Mouse (Mus musculus) urinary bladder, postnatal 25 days (tissue): Measurements from ENCODE around the gene H2al1a.
"Not testable (repeated sequence)": the region's sequence is repeated elsewhere in the genome, so short reads cannot be mapped to it uniquely, and the experiment has no call there.

ENCODE experiments used
- DNase-seq: peaks from one replicate; pipeline ENCODE4 v3.0.0; 2022; ENCODE audit warnings: low spot score

The H2al1a gene

DNA sequence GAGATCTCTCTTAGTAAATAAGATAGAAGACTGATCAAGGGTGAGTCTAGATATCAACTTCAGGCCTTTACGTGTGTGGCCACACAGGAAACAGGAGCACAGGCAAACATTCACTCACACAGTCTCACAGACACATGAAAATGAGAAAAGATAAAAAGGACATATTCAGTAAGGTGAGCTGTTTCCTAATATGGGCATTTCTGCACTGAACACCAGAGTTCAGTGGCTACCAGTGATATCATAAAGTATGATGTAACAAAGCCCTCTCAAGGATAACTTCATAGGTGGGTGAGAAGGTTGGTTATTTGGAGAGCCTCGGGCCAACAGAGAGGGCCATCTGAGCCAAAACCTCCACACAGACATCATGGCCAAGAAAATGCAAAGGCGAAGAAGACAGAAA lies at the start of gene H2al1a:
H2al1a (plus strand) TSS at position 301 of the 400 bp plus-strand sequence.
- not testable (repeated sequence) for DNase-seq

DNA sequence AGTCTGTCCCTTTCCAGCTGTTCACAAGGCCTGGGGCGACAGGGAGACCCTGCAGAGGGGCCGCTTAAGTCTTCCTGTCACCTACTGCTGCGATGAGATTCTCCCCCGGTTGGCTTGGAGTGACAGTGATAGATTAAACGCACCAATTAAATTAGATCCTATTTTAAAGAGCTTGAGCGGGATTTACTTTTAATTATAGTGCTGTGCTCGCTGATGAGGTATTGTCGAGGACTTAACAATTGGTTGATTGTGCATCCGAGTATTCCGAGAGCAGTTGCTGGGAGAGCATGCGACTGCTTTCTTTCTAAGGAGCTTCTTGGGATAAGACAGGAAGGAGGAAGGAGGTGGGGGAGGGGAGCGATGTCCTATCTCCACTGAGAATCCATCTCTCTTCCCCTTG lies 48.9 kb upstream of the H2al1a start:
- no peak for DNase-seq

DNA sequence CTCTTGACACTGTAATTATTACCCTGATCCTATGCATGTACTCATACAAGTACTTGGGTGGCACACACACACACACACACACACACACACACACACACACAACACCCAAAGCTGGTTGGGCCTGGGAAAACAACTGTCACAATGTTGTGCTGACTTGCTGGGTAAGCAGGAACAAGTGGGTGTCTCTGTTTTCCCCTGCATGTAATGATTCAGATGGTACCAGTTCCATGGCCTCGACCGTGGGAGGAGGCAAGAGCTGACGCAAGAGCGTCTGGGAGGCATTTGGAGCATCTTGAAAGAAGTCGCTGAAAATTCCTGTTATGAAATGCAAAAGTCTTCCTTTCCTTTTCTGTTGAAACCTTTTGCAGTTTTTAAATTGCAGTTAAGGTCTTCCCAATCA lies 45.0 kb upstream of the H2al1a start:
- no peak for DNase-seq

DNA sequence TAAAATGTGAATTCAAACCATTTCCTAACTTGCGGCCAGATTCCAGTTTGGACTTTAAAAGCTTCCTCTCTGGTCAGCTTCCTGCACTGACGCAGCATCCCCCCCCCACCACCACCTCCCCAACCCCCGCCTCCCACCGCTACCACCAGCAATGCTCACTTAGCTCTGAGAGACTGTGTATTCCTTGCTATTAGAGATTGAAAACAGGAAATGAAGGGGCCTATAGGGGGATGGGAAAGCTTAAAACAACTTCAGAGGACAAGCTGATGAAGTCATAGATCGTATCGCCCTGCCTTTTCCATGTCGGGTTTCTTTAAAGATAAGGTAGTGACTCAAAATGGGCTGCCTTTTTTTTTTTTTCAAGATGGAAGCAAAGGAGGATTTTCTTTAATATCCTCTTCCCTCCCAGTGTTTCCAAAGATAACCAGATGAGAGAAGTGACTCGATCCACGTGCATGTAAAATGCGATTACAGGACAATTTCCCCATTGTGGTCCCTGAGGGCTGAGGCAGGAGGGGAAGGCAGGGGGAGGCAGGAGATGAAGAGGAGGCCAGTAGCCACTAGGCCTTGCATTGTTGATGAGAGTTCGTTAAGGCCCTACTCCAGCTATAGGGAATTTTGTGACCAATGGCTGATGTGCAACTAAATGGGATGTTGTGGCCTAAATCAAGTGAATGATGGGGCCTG lies 44.4 kb upstream of the H2al1a start:
- no peak for DNase-seq

DNA sequence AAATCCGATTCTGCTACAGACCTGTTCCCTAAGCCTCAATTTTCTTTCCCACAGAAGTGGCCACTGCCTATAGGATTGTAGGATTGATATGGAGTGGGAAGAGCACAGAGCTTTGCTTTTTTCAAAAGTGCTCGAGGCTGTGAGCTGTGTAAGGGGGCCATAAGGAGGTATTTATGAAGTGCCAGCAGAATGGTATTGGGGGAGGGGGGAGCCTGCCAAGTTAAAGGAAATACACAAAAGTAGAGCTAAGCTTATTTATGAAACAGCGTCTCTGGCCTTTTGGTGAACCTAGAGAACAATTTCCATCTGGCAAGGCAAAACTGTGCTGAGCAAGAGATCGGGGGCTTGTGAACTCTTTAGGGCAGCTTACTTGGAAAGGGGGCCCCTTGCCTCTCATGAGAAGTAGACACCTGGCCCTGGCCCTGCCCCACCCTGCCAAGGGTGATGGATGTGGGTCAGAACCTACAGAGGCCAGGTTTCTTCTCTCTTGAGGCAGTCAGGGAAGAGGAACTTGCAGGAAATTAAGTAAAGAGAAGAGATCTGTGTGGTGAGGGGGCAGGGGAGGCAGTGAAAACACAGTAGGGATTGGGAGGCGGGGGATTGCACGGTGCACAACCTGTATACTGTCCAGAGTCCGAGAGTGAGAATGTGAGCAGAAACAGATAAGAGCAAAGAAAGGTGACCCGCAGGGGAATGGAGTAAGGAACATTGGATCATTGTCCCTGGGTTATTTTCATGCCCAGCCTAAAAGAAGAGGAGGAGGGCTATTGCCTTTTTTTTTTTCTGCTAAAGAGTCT lies 43.3 kb upstream of the H2al1a start:
- DNase-seq, result no peak

DNA sequence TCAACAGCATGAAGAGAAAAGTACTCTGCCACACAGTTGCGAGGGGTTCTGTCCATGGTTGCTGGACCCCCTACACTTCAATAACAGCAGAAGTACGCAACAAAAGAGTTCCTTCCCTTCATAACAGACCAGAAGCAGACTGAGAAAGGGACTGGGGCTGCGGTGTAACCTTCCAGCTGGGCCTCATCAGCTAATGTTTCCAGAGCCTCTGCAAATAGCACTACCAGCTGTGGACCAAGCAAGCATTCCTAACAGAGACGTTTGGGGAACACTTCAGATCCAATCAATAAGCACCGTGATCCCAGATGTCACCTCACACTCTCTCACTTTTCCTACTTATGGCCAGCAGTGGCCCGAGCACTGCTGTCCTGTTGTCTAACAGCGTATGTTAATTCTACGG lies 34.1 kb upstream of the H2al1a start:
- no peak for DNase-seq

DNA sequence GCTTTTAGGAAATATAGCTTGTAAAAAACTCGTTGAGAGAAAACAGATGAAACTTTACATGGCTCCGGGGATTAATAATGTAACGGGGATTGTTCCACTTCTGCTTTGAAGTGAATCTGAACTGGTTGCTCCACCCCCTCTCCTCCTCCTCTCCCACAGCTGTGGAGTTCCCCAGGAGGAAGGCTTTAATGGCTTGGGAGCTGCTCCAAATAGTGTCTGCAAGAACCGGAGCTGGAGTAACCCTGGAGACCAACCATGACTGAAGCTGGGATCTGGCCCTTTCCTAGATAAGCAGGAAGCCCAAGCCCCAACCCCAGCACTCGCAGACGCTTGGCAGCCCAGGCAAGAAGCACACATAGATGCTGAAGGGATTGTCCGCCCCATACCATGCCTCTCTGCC lies 31.3 kb upstream of the H2al1a start:
- no peak for DNase-seq

DNA sequence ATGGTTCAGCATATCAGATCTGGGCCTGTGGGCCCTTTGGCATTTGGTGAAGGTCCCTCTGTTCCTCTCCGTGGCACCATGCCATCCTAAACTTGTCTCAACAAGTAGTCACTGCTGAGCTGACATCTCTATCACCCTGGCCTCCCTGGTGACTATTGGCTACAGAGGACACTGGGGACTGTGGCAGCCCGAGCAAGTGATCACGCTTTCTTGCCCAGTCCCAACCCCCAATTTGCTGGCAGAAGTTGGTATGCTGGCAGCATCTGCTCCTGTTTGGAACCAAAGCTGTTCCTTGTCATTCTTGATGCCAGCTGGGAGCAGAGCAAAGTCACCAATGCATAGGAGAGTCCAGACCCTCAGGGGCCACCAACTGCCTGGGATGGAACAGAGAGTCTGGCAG lies 30.0 kb upstream of the H2al1a start:
- no peak for DNase-seq

DNA sequence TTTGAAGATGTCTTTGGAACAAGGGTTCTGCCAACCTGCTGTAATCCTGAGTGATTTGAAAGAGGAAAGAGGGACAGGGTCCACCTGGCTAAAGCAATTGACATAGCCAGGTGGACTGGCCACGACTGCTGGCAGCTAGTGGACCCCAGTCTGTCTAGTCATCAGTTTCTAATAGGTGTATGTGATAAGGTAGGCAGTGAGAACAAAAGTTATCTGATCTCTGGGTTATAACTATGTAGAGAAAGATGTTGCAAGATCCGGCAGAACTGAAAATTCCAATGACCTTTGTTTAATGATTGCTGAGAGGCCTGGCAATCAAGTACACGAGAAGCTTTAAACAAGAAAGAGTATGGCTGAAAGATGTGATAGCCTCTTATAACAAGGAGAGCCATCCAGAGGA lies 25.9 kb upstream of the H2al1a start:
- no peak for DNase-seq

DNA sequence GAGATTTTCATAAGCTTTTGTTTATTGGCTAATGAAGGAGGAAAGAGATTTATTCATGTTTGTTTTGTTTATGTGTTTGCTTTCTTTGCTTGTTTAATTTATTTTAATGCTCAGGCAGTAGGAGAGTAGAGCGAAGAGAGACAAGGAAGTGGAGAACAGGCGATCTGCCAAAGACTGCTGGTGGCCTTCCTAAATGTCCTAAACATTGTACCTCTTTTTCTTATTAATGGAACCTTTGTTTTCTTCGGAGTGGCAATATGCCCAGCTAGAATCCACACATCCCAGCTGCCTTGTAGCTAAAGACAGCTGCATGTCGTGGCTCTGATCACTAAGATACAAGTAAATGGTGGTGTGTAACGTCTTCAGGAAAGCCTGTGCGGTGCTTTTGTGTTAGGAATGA lies 22.0 kb upstream of the H2al1a start:
- DNase-seq, result no peak

DNA sequence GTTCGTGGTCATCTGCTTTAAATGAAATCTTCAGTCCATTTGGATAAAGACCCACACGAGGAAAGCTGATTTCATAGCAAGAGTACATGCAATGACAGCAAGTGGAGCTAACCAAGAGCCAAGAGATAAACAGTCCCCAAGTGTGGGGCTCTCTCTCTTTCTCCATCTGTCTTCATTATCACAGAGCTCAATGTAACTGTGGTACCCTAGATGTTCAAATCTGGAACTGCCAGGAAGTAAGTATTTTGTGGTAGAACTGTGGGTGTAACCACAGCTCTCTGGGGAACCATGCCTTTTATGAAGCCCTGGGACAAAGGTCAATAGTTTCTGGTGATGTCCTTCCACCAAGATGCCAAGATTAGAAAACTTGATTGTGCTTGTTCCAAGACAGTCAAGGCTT lies 18.3 kb upstream of the H2al1a start:
- DNase-seq, result no peak

DNA sequence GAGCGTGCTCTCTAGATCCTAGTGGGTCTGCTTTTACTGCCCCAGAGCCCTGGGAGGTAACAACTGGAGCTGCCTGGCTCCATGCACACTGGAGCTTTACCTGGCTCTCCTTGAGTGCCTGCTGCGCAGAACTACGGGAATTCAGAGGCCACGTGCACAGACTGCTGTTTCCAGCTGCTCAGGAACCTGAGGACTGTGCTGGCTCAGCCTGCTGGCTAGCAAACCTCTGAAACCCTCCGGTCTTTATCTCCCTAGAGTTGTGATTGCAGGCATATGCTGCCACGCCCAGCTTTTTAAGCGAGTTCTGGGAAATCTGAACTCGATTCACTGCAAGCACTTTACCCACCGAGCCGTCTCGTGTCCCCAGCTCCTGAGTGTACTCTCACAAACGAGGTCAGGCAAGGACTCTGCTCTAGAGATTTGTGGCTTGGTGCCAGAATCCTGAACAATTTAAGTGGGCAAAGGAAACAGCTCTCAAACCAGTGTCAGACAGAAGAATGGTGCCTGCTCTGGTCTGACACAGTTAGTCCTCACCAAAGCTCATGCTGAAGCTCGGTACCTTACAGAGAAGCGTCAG lies 10.7 kb upstream of the H2al1a start:
- no peak for DNase-seq

DNA sequence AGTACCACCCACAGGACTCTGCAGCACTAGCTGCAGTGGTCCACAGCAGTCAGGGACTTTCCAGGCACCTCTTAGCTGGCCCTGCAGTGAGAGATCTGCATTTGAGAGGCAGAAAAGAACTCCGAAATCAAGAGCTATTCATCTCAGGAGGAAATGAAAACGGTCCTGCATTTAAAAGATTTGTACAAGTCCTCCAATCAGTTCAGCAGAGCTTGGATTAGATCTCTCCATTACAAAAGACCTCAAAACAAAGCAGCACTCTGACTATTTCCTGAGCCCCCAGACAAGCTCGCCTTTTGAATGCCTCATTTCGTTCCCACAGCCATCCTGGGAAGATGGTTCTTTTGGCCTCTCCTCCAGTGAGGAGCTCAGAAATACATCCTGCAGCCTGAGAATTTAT lies 9.8 kb upstream of the H2al1a start:
- no peak for DNase-seq

DNA sequence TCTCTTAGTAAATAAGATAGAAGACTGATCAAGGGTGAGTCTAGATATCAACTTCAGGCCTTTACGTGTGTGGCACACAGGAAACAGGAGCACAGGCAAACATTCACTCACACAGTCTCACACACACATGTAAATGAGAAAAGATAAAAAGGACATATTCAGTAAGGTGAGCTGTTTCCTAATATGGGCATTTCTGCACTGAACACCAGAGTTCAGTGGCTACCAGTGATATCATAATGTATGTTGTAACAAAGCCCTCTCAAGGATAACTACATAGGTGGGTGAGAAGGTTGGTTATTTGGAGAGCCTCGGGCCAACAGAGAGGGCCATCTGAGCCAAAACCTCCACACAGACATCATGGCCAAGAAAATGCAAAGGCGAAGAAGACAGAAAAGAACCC lies 3.1 kb downstream of the H2al1a start, which contains the start of gene H2al1b:
H2al1b (plus strand) TSS at position 301 of the 400 bp plus-strand sequence.
- not testable (repeated sequence) for DNase-seq

DNA sequence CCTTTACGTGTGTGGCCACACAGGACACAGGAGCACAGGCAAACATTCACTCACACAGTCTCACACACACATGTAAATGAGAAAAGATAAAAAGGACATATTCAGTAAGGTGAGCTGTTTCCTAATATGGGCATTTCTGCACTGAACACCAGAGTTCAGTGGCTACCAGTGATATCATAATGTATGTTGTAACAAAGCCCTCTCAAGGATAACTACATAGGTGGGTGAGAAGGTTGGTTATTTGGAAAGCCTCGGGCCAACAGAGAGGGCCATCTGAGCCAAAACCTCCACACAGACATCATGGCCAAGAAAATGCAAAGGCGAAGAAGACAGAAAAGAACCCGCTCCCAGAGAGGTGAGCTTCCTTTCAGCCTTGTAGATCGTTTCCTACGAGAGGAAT lies 6.3 kb downstream of the H2al1a start, which contains the start of gene H2al1c:
H2al1c (plus strand) TSS at position 301 of the 400 bp plus-strand sequence.
- DNase-seq, result not testable (repeated sequence)

DNA sequence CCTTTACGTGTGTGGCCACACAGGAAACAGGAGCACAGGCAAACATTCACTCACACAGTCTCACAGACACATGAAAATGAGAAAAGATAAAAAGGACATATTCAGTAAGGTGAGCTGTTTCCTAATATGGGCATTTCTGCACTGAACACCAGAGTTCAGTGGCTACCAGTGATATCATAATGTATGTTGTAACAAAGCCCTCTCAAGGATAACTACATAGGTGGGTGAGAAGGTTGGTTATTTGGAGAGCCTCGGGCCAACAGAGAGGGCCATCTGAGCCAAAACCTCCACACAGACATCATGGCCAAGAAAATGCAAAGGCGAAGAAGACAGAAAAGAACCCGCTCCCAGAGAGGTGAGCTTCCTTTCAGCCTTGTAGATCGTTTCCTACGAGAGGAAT lies 9.5 kb downstream of the H2al1a start, which contains the start of gene H2al1d:
H2al1d (plus strand) TSS at position 301 of the 400 bp plus-strand sequence.
- not testable (repeated sequence) for DNase-seq

DNA sequence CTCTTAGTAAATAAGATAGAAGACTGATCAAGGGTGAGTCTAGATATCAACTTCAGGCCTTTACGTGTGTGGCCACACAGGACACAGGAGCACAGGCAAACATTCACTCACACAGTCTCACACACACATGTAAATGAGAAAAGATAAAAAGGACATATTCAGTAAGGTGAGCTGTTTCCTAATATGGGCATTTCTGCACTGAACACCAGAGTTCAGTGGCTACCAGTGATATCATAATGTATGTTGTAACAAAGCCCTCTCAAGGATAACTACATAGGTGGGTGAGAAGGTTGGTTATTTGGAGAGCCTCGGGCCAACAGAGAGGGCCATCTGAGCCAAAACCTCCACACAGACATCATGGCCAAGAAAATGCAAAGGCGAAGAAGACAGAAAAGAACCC lies 12.6 kb downstream of the H2al1a start, which contains the start of gene H2al1e:
H2al1e (plus strand) TSS at position 301 of the 400 bp plus-strand sequence.
- DNase-seq, result not testable (repeated sequence)

DNA sequence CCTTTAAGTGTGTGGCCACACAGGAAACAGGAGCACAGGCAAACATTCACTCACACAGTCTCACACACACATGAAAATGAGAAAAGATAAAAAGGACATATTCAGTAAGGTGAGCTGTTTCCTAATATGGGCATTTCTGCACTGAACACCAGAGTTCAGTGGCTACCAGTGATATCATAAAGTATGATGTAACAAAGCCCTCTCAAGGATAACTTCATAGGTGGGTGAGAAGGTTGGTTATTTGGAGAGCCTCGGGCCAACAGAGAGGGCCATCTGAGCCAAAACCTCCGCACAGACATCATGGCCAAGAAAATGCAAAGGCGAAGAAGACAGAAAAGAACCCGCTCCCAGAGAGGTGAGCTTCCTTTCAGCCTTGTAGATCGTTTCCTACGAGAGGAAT lies 15.8 kb downstream of the H2al1a start, which contains the start of gene H2al1f:
H2al1f (plus strand) TSS at position 301 of the 400 bp plus-strand sequence.
- not testable (repeated sequence) for DNase-seq

DNA sequence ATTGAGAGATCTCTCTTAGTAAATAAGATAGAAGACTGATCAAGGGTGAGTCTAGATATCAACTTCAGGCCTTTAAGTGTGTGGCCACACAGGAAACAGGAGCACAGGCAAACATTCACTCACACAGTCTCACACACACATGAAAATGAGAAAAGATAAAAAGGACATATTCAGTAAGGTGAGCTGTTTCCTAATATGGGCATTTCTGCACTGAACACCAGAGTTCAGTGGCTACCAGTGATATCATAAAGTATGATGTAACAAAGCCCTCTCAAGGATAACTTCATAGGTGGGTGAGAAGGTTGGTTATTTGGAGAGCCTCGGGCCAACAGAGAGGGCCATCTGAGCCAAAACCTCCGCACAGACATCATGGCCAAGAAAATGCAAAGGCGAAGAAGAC lies 18.9 kb downstream of the H2al1a start, which contains the start of gene H2al1g:
H2al1g (plus strand) TSS at position 301 of the 400 bp plus-strand sequence.
- DNase-seq, result not testable (repeated sequence)

DNA sequence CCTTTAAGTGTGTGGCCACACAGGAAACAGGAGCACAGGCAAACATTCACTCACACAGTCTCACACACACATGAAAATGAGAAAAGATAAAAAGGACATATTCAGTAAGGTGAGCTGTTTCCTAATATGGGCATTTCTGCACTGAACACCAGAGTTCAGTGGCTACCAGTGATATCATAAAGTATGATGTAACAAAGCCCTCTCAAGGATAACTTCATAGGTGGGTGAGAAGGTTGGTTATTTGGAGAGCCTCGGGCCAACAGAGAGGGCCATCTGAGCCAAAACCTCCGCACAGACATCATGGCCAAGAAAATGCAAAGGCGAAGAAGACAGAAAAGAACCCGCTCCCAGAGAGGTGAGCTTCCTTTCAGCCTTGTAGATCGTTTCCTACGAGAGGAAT lies 22.1 kb downstream of the H2al1a start, which contains the start of gene H2al1h:
H2al1h (plus strand) TSS at position 301 of the 400 bp plus-strand sequence.
- DNase-seq, result not testable (repeated sequence)

DNA sequence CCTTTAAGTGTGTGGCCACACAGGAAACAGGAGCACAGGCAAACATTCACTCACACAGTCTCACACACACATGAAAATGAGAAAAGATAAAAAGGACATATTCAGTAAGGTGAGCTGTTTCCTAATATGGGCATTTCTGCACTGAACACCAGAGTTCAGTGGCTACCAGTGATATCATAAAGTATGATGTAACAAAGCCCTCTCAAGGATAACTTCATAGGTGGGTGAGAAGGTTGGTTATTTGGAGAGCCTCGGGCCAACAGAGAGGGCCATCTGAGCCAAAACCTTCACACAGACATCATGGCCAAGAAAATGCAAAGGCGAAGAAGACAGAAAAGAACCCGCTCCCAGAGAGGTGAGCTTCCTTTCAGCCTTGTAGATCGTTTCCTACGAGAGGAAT lies 25.3 kb downstream of the H2al1a start, which contains the start of gene H2al1i:
H2al1i (plus strand) TSS at position 301 of the 400 bp plus-strand sequence.
- DNase-seq, result not testable (repeated sequence)

DNA sequence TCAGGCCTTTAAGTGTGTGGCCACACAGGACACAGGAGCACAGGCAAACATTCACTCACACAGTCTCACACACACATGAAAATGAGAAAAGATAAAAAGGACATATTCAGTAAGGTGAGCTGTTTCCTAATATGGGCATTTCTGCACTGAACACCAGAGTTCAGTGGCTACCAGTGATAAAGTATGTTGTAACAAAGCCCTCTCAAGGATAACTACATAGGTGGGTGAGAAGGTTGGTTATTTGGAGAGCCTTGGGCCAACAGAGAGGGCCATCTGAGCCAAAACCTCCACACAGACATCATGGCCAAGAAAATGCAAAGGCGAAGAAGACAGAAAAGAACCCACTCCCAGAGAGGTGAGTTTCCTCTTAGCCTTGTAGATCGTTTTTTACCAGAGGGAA lies 28.5 kb downstream of the H2al1a start, which contains the start of gene H2al1j:
H2al1j (plus strand) TSS at position 301 of the 400 bp plus-strand sequence.
- DNase-seq, result not testable (repeated sequence)
